Mouse (Mus musculus) hematopoietic stem cell, adult 5-6 weeks (primary cell): ENCODE results near the gene Ints14. TPM values are rescaled to one million over a fixed set of nuclear protein-coding genes. Genes with fewer than 3 reads are reported as not detected.
"Not testable (repeated sequence)": the region's sequence is repeated elsewhere in the genome, so short reads cannot be mapped to it uniquely, and the experiment has no call there.

Source experiments
- ATAC-seq, 2 experiments: fragments of 125-278 bp in 1 of 2; replicated peaks in 1 of 2; 2 replicates each; pipeline ENCODE4 v1.8.0; 2016 to 2017; ENCODE audit warnings: inconsistent platforms in 2 of 2, mild to moderate bottlenecking in 2 of 2, moderate number of reproducible peaks in 2 of 2, low read depth in 1 of 2, moderate TSS enrichment in 1 of 2; ENCODE audit not compliant: low FRiP score in 2 of 2, poor library complexity in 2 of 2, severe bottlenecking in 2 of 2, insufficient read depth in 1 of 2, low TSS enrichment in 1 of 2
- total RNA-seq: library from RNA; stranded (forward); fragments of 172-1452, 232-1000 nt; gene quantifications from 2 replicates; pipeline ENCODE4 v1.2.3, GENCODE M21; 2017

Gene Ints14
- total RNA-seq, 1 experiment from 2014 or later, result 39.5 TPM

DNA sequence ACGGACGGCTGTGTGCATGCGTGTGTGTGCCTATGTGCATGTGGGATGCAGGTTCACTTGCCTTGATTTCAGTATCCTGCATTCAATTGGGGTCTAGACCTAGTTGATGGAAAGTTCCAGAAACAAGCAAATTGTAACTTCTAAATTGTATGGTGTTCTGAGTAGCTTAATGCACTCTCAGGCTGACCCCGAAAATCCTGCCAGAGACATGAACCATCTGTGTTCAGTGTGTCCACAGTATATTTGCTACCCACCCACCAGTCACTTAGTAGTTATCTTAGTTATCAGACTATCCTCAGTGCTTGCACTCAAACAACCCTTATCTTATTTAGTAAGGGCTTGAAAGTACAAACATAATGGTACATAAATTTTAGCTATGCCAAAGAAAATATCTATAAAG, 19.1 kb upstream of the Ints14 start:
- no peak for ATAC-seq

DNA sequence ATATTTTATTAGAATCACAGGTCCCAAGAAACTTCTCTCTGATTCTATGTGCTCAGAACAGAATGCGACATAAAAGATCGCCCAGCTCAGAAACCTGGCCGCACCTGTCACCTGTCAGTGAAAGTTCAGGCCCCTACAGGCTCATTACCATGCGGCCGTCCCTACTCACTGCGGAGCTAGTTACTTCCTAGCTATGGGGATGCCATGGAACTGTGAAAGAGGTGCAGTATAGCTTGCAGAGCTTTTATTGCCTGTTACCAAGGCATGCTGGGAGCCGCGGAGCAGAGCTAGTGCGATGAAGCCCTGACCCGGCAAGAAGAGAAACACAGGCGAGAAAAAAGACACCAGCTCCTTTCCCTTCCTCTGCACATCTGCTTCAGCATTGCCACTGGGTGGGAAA, 16.7 kb upstream of the Ints14 start:
- ATAC-seq, result no peak

GRCm38 (mm10) chr9:64947483-64948095, 13.1 kb upstream of the Ints14 start:
- no peak for ATAC-seq

DNA sequence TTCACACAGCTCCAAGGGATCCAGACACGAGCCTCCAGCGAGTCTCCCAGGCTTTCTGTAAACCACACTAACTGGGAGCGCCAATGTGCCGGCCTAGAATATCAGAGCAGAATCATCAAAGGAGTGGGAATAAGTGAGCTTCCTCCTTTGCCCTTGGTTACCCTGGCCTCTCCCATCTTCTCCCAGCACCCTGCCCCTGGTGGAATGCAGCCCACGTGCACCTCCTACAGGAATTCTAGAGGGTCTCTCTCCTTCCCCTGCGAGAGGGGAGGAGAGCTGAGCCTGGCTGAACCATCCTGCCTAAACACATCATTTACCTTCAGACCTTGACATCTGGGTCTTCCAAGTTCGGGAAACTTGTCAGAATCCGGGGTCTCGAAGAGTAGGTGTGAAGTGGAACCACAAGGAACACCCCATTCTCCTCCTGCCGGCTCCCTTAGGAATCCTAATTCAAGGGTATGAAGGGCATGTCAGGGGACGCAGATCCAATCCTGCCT, 9.5 kb upstream of the Ints14 start, which contains the start of gene Slc24a1:
Gene Slc24a1, minus strand, starts transcription at position 447 of the 497 bp plus-strand sequence.
- no peak for ATAC-seq

GRCm38 (mm10) chr9:64952055-64952454, 8.7 kb upstream of the Ints14 start:
- ATAC-seq, result no peak

- ATAC-seq, result no peak
These were observed 7.5 kb upstream of the Ints14 start for GRCm38 (mm10) chr9:64953190-64953589.

- no peak for ATAC-seq
These were observed 4.4 kb upstream of the Ints14 start for GRCm38 (mm10) chr9:64956337-64956736.

DNA sequence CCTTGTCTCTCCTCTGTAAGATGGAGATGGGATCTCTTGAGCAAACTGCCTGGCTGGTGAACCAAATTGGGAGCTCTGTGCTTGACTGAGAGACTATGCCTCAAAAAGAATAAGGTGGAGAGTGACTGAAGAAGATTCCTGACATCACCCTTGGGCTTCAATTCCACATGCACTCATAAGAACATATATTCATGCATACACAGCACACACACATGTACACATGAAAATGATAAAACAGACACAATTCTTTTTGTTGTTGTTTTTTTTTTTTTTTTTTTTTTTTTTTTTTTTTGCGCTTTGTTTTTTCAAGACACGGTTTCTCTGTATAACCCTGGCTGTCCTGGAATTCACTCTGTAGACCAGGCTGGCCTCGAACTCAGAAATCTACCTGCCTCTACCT, 3.4 kb upstream of the Ints14 start:
- no peak for ATAC-seq

- no peak for ATAC-seq
These were observed 244 bp downstream of the Ints14 start for GRCm38 (mm10) chr9:64960978-64961320.

DNA sequence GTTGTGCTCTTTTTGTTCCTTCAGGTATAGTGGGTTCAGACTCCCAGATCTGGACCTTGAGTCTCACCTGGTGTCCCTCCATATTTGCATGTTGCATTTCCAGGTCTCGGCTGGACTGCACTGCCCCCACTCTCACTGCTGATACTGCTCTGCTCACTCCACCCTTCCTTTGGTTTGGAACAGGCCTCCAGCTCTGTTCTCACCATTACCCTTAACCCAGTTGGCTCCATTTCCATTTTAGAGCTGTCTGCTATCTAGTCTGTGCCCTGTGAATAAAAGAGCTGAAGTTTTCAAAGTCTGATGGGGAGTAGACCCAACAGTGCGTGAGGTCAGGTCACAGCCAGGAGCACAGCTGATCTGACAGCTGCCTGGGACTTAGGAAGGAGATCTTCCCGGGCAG, 19.8 kb downstream of the Ints14 start:
- ATAC-seq, result no peak

DNA sequence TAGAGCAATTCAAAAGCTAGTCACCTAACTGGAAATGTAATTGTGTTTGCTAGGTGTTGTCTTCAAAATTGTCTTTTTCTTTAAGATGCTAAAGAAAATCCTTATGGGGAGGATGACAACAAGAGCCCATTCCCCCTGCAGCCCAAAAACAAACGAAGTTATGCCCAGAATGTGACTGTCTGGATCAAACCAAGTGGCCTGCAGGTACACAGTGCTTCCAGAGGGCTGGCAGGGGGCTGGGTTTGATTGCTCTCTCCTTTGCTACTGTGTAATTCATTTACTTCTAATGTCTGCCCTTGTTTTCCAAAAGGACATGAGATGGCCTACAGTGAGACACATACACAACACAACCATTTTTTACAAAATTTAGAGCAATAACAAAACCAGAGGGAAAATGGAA, 21.2 kb downstream of the Ints14 start:
- no peak for ATAC-seq

- no peak for ATAC-seq
These were observed 24.5 kb downstream of the Ints14 start for GRCm38 (mm10) chr9:64985037-64985794.

GRCm38 (mm10) chr9:64985807-64986206, 25.1 kb downstream of the Ints14 start:
- ATAC-seq, result no peak

DNA sequence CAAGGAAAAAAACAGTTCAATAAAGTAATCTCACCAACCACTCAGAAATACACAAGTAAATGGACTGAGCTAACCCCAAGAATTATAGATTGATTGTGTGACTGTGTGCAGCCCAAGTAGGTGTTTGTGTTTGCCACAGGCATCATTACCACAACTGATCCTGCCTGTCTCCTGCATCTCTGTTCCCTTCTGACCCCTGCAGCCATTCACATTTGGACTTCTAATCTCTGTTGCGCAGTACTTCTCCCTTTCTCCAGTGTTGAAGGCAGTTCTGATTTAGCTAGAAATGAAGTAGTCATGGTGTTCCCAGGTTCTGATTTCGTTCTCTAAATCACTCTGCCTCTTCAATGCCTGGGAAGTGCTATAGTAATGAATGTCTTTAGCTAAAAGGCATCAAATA, 26.9 kb downstream of the Ints14 start:
- no peak for ATAC-seq

DNA sequence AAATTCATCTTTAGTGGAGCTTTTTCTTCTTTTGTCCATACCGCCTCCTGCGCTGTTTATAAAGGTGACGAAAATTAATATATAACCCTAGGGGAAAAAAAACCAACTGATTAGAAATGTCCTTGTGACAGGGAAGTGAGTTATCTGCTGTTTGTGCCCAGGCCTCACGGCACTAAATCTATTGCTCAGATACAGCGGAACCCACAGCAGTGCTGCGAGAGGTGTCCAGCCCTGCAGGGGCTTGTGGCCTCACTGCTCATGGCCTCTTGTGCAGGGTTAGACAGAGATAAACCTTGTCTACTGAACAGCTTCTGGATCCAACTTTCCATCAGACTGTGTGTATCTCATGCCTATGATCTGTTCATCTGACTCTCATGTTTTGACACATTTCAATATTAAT, 27.7 kb downstream of the Ints14 start:
- no peak for ATAC-seq

GRCm38 (mm10) chr9:64990291-64990690, 29.6 kb downstream of the Ints14 start:
- ATAC-seq, result no peak

- ATAC-seq, result not testable (repeated sequence)
These were observed 34.8 kb downstream of the Ints14 start for GRCm38 (mm10) chr9:64995464-64995863.

DNA sequence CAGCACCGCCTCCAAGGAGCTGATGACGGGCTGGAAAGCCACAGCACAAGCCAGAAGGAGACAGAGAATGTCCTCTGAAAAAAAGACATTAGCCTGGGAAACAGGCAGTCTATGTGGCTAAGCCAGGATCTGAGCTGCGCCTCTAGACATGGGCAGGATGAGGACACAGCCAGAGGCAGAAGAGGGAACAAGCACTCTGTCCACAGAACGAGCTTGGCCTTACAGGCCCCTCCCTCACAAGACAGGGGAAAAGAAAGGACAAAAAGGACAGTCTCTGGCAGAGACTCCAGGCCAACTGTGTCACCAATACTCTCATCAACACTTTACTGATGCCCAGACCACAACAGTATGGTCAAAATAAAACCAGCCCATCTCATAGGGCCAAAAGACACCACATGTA, 40.8 kb downstream of the Ints14 start:
- ATAC-seq, result no peak; a peak in 1 of 4 replicates

DNA sequence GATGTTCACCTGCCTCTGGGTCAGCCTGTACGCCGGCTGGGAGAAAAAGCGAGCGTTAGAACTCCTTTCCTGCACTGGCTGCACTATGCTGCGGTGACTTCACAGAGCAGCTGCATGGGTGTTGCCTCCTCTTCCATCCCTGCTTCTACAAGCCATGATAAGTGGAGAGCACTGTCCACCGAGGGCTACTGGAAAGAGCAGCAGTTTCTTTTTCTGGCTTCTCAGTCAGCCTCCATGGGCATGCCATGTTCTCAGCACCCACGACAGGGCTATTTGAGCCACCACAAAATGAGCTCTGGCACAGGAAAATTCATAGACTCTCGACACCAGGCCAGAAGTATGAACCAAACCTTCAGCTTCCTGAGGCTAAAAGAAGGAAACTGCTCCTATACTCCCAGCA, 45.0 kb downstream of the Ints14 start:
- no peak for ATAC-seq
